Mouse (Mus musculus) brain, embryonic 14.5 days (tissue): ENCODE data around the gene Btbd2. TPM values are rescaled to one million over a fixed set of nuclear protein-coding genes. Genes with fewer than 3 reads are reported as not detected.

Experiments
- DNase-seq: peaks from one replicate; pipeline ENCODE4 v3.0.0-alpha.2; 2011; ENCODE audit warnings: low read depth
- CTCF ChIP-seq: fragments of 200-500 bp; IDR thresholded peaks from 2 replicates; pipeline ENCODE4 v1.5.1; 2012; ENCODE audit warnings: inconsistent platforms, mild to moderate bottlenecking, moderate library complexity, borderline replicate concordance; ENCODE audit not compliant: insufficient read depth, insufficient read length; ENCODE audit errors: extremely low read depth
- POLR2A ChIP-seq: fragments of 200-500 bp; IDR thresholded peaks from 2 replicates; pipeline ENCODE4 v1.6.1; 2012; ENCODE audit warnings: mild to moderate bottlenecking, inconsistent platforms, borderline replicate concordance; ENCODE audit not compliant: poor library complexity, insufficient read depth, insufficient read length, severe bottlenecking; ENCODE audit errors: extremely low read depth
- polyA plus RNA-seq: library from polyadenylated mRNA; depleted of rRNA; stranded (reverse); fragments of >200 nt; gene quantifications from 2 replicates; pipeline ENCODE4 v1.2.3, GENCODE M21; 2012

The Btbd2 gene
- polyA plus RNA-seq, 1 experiment: 113 TPM

DNA sequence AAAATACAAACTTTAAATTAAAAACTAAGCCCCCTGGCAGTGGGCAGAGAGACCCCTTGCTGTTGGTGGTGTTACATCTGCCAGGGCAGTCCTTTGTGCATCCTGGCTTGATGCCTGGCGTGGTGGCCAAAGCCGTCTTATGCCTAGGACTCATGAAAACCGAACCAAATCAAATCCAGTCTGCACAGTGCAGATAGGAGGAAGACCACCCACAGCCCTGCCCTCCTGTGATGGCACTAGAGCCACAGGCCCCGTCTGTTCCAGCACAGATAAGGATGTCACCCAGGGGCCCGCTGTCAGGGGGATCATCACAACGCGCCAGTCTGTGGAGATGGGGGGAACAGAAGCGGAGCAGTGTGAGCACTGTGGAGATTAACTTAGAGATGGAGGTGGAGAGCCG is 40.9 kb upstream of the Btbd2 start:
- peak; percentile 40 for DNase-seq

DNA sequence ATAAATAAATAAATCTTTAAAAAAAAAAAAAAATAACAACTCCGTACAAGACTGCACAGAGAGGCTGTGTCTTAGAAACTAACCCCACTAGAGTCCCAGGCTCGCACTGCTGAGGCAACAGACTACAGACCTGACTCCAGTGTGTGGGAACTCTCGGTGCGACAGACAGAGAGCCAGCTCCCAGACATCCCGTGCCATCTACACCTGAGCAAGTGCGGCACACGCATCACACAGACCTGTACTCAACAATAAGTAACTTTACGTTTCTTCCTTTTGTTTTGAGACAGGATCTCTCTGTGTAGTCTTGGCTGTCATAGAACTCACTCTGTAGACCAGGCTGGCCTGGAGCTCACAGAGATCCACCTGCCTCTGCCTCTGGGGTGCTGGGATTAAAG is 40.5 kb upstream of the Btbd2 start:
- TF ChIP-seq CTCF (no peak), POLR2A (no peak)

More for the DNA sequence above, 40.9 kb upstream of the Btbd2 start:
- TF ChIP-seq CTCF (no peak), POLR2A (no peak)

DNA sequence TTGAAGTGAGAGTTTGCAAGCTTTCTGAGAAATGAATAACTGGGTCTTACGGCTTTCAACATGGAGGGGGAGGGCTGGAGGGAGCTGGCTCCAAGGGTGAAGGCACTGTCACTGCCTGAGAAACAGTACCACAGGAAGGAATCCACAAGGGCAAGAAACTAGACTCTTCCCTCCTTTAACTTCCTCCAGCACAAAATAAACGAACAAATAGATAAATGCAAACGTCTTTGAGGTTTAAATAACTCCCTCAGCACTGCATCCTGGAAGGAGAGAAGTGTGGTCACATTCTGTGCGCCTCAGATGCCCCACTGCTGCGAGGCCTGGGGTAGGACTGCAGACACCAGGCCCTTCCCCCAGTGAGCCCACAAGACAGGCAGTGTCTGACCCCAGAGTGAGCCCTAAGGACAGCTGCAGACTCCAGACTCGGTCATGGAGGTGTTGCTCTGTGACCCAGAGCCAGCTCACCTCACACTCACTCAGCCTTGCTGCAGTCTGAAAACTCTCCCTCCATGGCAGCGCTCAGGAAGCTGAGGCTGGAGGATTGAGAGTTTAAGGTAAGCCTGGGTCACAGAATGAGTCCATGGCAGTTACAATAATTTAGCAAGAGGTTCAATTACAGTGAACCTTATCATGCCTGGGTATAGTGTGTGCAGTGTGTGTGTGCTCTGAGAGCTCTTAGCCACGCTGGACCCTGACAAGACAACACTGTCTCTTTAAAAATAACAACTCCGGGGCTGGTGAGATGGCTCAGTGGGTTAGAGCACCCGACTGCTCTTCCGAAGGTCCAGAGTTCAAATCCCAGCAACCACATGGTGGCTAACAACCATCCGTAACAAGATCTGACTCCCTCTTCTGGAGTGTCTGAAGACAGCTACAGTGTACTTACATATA is 39.9 kb upstream of the Btbd2 start:
- DNase-seq: no peak
- TF ChIP-seq CTCF (no peak), POLR2A (no peak)

More for the DNA sequence above, 40.5 kb upstream of the Btbd2 start:
- DNase-seq: no peak

DNA sequence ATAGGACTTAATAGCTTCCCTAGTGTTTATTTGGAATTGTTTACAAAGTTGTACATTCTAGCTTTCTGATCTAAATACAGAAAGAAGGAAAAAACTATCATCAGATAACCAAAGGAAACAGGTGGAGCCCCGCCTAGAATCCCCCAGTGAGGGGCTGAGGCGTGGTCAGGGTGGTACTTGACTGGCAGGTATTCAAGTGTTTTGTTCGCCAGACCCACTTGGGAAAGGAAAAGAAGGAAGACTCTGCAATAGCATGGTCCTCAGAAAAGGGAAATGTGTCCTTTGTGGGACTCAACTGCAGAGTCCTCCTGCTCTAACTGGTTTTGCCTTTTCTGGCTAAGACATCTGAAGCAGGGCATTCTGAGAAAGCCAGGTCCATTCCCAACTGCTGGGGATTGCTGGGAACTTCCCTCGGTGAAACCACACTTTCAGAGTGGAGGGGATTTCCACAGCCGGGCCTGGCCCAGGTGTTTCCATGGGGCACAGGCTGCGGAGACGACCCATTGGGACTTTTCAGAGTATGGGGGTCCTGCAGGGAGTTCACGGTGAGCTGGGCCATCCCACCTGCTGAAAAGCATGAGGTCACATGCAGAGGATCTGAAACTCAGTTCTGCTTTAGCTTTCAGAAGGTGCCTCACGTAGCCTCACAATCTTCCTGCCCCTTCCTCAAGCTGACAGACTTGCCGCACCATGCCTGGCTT is 39.1 kb upstream of the Btbd2 start:
- TF ChIP-seq CTCF: no peak
- TF ChIP-seq POLR2A: no peak
- DNase-seq: no peak

DNA sequence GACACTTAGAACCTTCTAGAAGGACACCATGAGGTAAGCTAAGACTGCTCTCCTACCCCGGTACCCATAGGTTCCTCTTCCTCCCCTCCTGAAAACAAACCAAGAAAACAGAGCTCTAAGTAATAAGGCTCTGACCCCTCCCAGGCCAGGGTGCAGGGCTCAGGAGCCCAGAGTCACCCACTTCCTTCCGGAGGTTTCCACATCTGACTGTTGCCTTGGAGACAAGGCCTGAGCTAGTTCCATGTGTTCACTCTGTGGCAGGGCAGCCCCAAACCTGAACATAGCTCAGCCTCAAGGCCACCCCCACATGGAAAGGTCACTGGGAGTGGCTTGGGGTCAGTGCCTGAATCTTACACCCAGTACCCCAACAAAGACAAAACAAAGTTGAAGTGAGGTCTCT is 38.3 kb upstream of the Btbd2 start:
- no peak for DNase-seq
- TF ChIP-seq POLR2A (no peak), CTCF (no peak)

DNA sequence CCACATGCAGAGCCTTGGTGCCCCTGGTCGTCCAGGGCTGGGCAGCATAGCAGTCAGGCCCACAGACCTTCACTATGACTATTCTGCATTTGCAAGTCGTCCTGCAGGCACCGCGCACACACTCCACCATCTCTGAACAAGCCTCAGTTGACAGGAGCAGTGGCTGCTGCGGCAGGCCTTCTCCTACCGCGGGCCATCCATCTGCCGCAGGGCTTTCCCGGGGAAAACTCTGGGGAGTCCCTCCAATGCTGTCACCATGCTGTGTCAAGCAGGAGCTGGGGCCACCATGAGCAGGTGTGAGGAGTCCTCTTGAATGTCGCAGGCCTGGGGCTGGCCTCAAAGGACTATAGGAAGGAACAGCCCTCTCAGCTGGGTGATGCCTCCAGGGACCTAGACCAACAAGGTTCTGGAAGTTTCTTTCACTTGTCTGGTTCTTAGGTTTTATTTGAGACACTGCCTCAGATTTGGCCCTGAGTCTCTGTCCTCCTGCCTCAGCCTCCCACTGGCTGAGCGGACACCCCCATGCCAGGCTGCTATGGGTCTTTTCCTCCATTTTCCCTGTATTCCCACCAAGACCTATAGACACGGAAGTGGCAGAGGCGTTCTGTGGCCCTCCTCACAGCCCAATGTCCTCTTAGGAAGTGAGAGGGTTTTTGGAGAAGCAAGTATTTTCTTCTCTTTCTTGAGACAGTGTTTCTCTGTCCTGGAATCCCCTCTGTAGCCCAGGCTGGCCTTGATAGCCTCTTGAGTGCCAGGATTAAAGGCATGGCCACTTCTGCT is 37.5 kb upstream of the Btbd2 start:
- DNase-seq: no peak
- TF ChIP-seq POLR2A (no peak), CTCF (no peak)

DNA sequence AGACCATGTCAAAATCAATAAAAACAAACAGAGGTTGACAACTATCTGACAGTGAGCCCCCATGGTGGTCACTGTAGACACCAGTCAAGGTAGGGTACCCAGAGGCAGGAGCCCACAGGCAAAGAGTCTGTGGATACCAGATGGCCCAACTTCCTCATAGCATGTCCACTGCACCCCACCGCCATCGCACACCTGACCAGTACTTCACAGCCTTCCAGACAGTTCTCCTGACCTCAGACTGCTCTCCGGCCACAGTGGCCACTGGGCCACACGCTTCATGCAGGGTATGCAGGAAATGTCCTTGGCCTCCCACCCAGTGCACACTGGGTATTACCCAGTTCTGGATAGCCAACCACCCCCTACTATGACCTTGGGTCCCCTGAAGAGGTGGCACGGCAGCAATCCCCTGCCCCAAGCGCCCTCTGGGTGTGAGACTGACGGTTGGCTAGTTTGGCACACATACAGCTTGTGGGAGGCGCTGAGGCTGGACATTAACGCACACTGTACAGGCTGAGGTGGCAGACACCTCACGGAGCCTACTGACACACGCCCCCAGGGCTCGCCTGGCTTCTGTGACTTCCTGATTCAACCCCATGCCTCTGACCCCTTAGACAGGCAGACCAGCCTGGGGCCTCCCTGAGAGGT is 36.7 kb upstream of the Btbd2 start:
- no peak for DNase-seq
- TF ChIP-seq POLR2A (no peak), CTCF (no peak)

DNA sequence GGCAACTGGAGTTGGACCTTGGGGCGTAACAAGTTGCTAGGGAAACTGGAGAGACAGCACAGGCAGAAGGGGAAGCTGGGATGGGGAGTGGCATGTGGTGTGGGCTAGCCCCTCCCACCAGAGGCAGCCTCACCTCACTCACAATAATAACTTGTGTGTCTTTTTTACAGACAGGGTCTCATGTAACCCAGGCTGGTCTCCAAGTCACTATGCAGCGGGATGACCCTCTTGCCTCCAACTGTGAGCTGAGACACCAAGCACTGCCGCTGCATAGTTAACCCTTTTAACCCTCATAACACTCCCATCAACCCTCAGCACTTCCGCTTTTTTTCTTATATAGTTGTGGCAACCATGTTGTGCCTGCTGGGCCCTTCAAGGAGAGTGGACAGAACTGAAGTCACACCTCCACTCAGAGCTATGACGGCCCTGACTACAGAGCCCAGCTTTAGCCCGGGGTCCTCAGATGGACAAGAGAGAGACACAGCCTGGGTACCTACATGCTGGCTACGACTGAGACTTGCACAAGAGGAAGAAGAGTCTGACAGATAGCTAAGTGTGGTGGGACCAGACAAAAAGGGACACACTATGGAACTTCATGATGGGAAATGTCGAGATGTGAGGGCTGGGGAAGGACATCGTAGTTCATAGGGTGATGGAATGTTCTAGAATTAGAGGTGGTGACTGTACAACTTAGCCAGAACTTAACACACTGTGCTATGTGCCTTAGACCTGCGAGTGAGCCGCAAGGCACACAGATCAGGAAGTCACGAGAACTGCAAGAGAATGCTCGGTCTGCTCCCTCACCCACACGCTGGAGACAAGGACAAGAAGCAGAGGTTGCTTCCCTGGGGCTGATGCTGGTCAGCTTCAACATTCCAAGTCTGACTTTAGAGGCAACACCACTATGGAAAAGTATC is 35.6 kb upstream of the Btbd2 start:
- TF ChIP-seq POLR2A (no peak), CTCF (no peak)
- DNase-seq: no peak

DNA sequence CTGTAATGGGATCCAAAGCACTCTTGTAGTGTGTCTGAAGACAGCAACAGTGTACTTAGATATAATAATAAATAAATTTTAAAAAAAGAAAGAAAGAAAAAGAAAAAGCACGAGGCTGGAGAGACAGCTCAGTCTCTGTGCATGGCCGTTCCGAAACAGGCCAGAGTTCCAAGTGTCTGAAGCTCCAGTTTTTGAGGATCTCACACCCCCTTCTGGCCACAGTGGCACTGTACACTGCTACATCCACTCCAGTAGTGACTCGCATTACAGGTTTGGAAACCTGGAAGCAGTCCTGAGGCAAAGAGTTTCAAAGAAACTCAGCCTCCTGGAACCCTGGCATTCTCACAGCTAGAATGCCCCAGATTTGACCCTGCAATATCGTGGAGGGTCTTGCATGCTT is 31.0 kb upstream of the Btbd2 start:
- TF ChIP-seq POLR2A: no peak
- peak; percentile 62 for TF ChIP-seq CTCF
- DNase-seq: peak; percentile 79

DNA sequence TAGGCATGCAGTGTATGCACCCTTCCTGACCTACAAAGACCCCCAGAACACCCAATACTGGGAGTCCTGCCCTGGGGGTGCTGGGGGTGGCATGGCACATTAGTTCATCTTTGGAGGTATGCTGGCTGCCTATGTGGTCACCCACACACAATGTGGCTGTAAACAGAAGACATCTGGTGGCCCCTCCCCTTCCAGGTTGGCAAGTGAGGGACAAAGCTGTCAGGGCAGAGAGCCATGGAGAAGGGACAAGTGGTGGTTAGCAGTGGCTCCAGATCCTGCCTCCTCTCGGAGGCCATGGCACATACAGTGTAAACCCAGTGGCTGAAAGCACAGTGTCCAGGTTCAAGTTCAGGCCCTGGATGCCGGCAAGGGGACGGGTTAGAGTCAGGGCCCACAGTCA is 29.7 kb upstream of the Btbd2 start:
- TF ChIP-seq CTCF (no peak), POLR2A (no peak)
- no peak for DNase-seq
